Mouse (Mus musculus) B cell, adult 67 days (primary cell): ENCODE data around the gene Nts. TPM values are rescaled to one million over a fixed set of nuclear protein-coding genes. Genes with fewer than 3 reads are reported as not detected.

Experiments used
- total RNA-seq, 2 experiments: library from RNA; stranded (reverse); gene quantifications; 4 replicates each; pipeline ENCODE4 v1.2.4; 2023

The Nts gene
- not detected for total RNA-seq

GRCm38 (mm10) chr10:102490386-102490785 is at the start of gene Nts:
Nts (minus strand) TSS chr10:102490486.

GRCm38 (mm10) chr10:102511807-102512461 is 21.6 kb upstream of the Nts start, which contains the start of gene Rassf9:
Rassf9 (plus strand) TSS chr10:102512222.

Other genes starting within 250 kb of the Nts start
- not detected for gene Rassf9, start 21.7 kb upstream of the Nts start, total RNA-seq